Mouse (Mus musculus) C2C12 (cell line): ENCODE results near the gene Ndufb2. TPM values are rescaled to one million over a fixed set of nuclear protein-coding genes. Genes with fewer than 3 reads are reported as not detected.
A peak's percentile ranks its signal among the peaks of the same experiment; 100 is the strongest.

ENCODE experiments used
- H3K27me3 ChIP-seq: one replicate; pipeline ENCODE4 v1.6.1; 2011; ENCODE audit not compliant: control insufficient read depth, insufficient read depth, insufficient read length
- H3K36me3 ChIP-seq: one replicate; pipeline ENCODE4 v1.6.1; 2011; ENCODE audit not compliant: control insufficient read depth, insufficient read depth
- H3K4me3 ChIP-seq: one replicate; pipeline ENCODE4 v1.5.1; 2011; ENCODE audit warnings: mild to moderate bottlenecking, control low read depth; ENCODE audit not compliant: poor library complexity, insufficient read depth, severe bottlenecking
- H3K79me2 ChIP-seq: one replicate; pipeline ENCODE4 v1.6.1; 2011; ENCODE audit not compliant: control insufficient read depth, insufficient read depth
- H3K79me3 ChIP-seq: one replicate; pipeline ENCODE4 v1.6.1; 2011; ENCODE audit warnings: low read depth, control low read depth
- H3ac ChIP-seq: one replicate; pipeline ENCODE3; 2011; ENCODE audit warnings: low read depth; ENCODE audit not compliant: control insufficient read depth, insufficient read length
- CEBPB ChIP-seq: IDR thresholded peaks from one replicate; pipeline ENCODE4 v1.6.1; 2011; ENCODE audit warnings: low read depth, mild to moderate bottlenecking, control low read depth, moderate library complexity
- CTCF ChIP-seq: IDR thresholded peaks from one replicate; pipeline ENCODE4 v1.5.1; 2011; ENCODE audit not compliant: control insufficient read depth, insufficient read depth, insufficient read length
- FOSL1 ChIP-seq: IDR thresholded peaks from one replicate; pipeline ENCODE4 v1.8.0; 2011; ENCODE audit warnings: mild to moderate bottlenecking, low read length; ENCODE audit not compliant: poor library complexity, insufficient read depth, severe bottlenecking
- MAX ChIP-seq: IDR thresholded peaks from one replicate; pipeline ENCODE4 v1.6.1; 2011; ENCODE audit warnings: mild to moderate bottlenecking, control low read depth
- MYOD1 ChIP-seq: IDR thresholded peaks from one replicate; pipeline ENCODE4 v1.6.1; 2011; ENCODE audit warnings: low read depth; ENCODE audit not compliant: control insufficient read depth, insufficient read length
- MYOG ChIP-seq: IDR thresholded peaks from one replicate; pipeline ENCODE4 v1.6.1; 2011; ENCODE audit not compliant: control insufficient read depth, insufficient read length; ENCODE audit errors: extremely low read depth
- USF1 ChIP-seq: IDR thresholded peaks from one replicate; pipeline ENCODE4 v1.6.1; 2011; ENCODE audit warnings: low read depth, mild to moderate bottlenecking, control low read depth, moderate library complexity
- polyA plus RNA-seq: library from polyadenylated mRNA; unstranded; fragments of >200 nt; fragmentation: generic; extraction: Trizol; gene quantifications from one replicate; pipeline ENCODE4 v1.2.1, GENCODE M21; 2012; ENCODE audit warnings: missing spikeins

Ndufb2 gene
- polyA plus RNA-seq, 1 experiment = 243 TPM

DNA sequence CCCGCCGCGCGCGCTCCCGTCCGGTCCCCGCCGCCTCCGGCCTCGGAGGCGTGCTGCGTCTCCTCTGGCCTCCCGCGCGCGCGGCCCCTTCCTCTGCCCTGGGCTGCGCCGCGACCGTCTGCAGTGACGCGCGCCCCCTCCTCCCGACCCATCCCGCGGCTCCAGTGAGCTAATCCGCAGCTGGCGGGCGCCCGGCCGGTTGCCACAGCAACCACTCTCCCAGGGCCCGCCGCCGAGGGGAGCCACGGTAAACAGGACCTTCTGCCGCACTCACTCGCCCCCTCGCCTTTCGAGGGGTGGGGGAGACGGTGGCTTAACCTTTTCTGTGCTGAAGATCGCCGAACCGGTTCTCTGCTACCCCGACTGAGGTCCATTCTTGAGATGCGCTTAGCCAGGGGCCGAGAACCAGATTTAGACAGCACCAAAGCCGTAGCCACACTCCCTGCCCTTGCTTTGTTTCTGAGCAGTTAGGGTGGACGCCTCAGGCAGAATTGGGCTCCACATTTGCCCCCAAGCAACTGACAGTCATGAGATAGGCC is 34.6 kb upstream of the Ndufb2 start, which contains the start of gene Dennd2a:
Gene Dennd2a, minus strand, starts transcription at position 145 of the 539 bp plus-strand sequence.
- no peaks in the 10 kb centered on the region for H3K36me3 ChIP-seq
- TF ChIP-seq USF1 (no peak), CEBPB (no peak), MYOD1 (no peak)
- peak within 1 kb of the TSS; percentile 46 for H3K4me3 ChIP-seq
- peaks cover 18% of the 10 kb centered on the region for H3K79me2 ChIP-seq
- H3K79me3 ChIP-seq = no peaks in the 10 kb centered on the region
- no peaks in the 10 kb centered on the region for H3K27me3 ChIP-seq
- H3ac ChIP-seq = peak within 1 kb of the TSS; percentile 92

DNA sequence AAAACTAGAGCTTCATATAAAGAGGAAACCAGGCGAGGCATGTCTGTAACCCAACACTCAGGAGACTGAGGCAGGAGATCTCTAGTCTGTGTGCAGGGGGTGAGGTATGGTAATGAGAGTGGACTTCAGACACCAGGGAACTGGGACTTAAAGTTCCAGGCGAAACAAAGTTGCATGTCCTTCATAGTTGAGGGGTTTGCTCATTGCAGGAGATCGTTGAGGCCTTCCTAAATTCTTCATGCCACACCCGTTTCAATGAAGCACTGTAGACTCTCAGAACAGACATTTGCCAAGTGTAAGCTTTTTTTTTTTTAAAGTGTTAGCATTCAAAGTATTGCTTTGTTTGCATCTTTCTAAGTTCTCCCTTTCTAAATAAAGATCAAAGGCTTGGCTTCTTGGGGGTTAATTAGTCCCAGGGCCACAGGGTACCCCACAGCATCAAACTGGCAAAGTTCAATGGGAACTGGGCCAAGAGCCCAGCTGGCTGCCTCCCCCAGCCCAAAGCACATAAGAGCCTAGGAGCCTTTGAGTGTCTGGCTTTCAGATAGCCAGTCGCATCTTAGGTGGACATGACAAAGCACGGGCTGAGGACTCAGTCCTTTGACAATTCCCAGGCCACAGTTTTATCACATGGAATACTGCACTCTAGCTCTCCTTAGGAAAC is 33.0 kb upstream of the Ndufb2 start:
- Histone ChIP-seq H3K79me2 (peaks cover 18% of the 10 kb centered on the region), H3K4me3 (no peak overlapping the region), H3K36me3 (no peaks in the 10 kb centered on the region), H3ac (no peak overlapping the region), H3K79me3 (no peaks in the 10 kb centered on the region), H3K27me3 (no peaks in the 10 kb centered on the region)
- no peak for TF ChIP-seq MAX
- no peak for TF ChIP-seq CTCF
- TF ChIP-seq CEBPB = no peak
- no peak for TF ChIP-seq USF1

DNA sequence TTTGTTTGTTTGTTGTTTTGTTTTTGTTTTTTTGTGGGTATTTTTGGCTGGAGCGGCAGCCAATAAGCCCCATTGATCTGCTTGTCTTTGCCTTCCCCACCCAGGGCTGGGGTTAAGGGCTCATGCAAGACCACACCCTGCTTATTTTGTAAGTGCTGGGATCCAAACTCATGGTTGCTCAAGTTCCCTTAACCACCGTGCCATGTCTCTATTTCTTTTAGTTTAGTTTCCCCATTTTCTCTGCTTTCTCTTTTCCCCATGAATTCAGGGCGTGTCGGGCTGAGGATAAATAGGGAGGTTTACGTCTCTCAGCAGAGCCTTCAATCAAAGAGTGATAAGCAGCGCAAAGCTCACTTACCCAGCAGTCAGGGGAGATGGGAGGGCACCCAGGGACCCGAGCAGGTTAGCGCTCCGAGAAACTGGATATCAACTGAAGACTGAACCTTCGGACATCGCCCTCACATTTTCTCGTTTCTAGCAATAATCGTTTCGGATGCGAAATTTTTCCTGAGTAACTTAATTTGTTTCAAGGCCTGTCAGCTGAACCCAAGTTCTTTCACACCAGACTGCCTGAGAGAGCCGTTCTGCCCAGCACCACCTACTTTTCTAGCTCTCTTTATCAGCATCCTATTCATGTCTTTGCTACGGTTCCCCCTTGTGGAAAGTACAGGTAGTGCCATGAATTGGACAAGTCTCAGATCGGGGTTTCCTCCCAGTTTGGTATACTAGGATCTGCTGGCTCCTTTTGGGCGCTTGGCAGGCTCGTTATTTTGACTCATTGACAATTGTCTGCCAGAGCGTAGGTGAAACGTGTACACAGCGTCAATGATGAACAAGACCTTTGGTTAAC is 30.0 kb upstream of the Ndufb2 start:
- no peak overlapping the region for H3K4me3 ChIP-seq
- no peaks in the 10 kb centered on the region for H3K79me3 ChIP-seq
- no peak for TF ChIP-seq FOSL1
- no peak for TF ChIP-seq CEBPB
- peak; percentile 37 for TF ChIP-seq CTCF
- H3K27me3 ChIP-seq = no peaks in the 10 kb centered on the region
- H3K36me3 ChIP-seq = no peaks in the 10 kb centered on the region
- H3ac ChIP-seq = peak overlapping the region; percentile 6
- H3K79me2 ChIP-seq = no peaks in the 10 kb centered on the region

DNA sequence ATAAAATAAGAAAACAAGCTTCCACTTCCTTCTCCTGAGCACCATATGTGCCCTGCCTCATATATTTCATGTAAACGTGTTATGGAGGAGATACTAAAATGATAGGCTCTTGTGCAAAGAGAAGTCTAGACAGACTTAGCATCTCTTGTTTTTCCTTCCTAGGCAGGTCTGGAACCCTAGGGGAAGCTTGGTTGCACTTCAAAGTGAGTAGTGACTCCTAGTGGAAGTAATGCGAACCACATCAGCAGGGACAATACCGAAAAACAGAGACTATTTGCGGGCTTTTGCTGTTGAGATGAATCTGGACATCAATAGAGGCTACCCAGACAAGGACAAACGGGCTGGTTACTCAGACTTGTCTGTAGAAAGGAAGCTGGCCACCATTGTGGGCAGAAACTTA is 24.8 kb upstream of the Ndufb2 start:
- no peaks in the 10 kb centered on the region for H3K79me2 ChIP-seq
- no peaks in the 10 kb centered on the region for H3K36me3 ChIP-seq
- no peak overlapping the region for H3K4me3 ChIP-seq
- no peaks in the 10 kb centered on the region for H3K27me3 ChIP-seq
- TF ChIP-seq CTCF = peak; percentile 29
- TF ChIP-seq MYOG = no peak
- H3ac ChIP-seq = no peak overlapping the region
- no peaks in the 10 kb centered on the region for H3K79me3 ChIP-seq

- Histone ChIP-seq H3K4me3 (no peak overlapping the region), H3K27me3 (no peaks in the 10 kb centered on the region), H3K79me3 (no peaks in the 10 kb centered on the region), H3K79me2 (no peaks in the 10 kb centered on the region), H3ac (no peak overlapping the region), H3K36me3 (no peaks in the 10 kb centered on the region)
- TF ChIP-seq MYOD1 (no peak), MYOG (no peak), CTCF (no peak), FOSL1 (no peak), MAX (no peak), USF1 (no peak), CEBPB (no peak)
These were observed 21.9 kb upstream of the Ndufb2 start for GRCm38 (mm10) chr6:39570426-39570825.
